Mouse (Mus musculus): Measurements from ENCODE around the gene Ppp2r5e. TPM values are rescaled to one million over a fixed set of nuclear protein-coding genes. Genes with fewer than 3 reads are reported as not detected.
"Not testable (repeated sequence)": the region's sequence is repeated elsewhere in the genome, so short reads cannot be mapped to it uniquely, and the experiment has no call there.

The Ppp2r5e gene
- polyA plus RNA-seq, 1 experiment from 2014 or later, result 19.6 TPM

DNA sequence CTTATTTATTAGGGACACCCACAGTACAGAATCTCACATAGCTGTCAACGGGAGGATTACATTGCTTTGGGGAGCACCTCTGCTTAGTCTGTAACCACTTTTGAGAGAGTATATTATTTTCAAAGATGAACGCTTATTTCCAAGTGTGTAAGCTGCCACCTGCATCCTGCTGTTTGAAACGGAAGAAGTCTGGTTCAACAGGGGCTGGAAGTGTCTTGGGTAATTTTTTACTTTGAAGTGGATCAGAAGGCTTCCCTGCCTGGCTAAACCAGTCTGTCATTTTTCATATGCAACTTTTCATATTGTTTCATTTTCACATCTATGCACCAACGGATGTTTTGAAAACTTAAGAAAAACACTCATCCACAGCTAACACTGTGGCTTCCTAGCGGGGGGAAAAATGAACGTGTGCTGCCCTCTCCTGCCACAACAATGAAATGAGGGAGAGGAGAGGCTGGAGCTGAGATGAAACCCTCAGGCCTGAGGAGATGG is 146.5 kb downstream of the Ppp2r5e start:
- Histone ChIP-seq H3K4me1 (replicated peaks) (no peaks in the 10 kb centered on the region), H3K4me3 (no peak overlapping the region), H3K9me3 (no peaks in the 10 kb centered on the region), H3K36me3 (peaks cover 34% of the 10 kb centered on the region), H3K27ac (replicated peaks) (no peak overlapping the region), H3K9ac (no peak overlapping the region), H3K4me2 (no peak overlapping the region), H3K27me3 (no peaks in the 10 kb centered on the region)
- ATAC-seq (ENCODE audit: low read depth), result no peak
- whole genome bisulfite sequencing, result 76% methylated on average over 6 of the region's 6 CpGs

DNA sequence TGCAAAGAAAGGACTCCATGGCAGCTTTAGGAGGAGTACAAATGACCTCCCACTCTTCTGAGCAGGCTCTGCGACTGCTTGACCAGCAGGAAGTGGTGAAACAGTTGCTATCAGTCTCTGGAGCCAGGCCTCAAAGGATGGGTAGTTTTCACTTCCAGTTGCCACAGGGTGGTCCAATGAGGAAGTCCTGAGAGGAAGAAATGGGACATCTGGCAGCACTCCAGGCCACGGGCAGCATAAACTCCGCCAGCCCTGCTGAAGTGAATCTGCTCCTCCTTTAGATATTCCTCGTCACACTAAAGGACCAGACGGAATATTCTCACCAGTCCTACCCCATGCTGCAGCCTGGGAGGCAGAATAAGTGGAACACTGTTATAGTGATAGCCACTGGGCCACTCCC is 147.1 kb downstream of the Ppp2r5e start:
- Histone ChIP-seq H3K27me3 (no peaks in the 10 kb centered on the region), H3K36me3 (peaks cover 34% of the 10 kb centered on the region), H3K9me3 (no peaks in the 10 kb centered on the region), H3K4me3 (no peak overlapping the region), H3K27ac (replicated peaks) (no peak overlapping the region), H3K9ac (no peak overlapping the region), H3K4me2 (no peak overlapping the region), H3K4me1 (replicated peaks) (no peaks in the 10 kb centered on the region)
- WGBS, result 83% methylated on average over 5 of the region's 5 CpGs
- ATAC-seq (ENCODE audit: low read depth), result no peak

DNA sequence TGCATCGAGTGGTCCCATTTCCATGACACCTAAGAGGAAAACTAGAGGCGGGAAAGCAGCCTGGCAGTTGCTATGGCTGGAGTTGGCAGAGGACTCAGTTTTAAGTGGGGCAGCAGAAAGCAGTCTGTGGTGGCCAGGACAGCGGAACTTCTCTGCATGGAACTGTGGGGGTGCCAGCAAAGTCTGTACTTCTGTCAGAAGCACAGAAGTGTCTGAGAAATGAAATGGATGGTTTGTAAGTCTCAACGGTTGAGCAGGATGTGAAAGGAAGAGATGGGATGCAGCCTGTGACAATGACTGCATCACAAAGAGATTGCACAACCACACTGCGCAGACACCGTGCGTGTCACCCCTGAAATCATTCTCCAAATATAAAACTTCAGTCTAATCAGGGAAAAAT is 149.8 kb downstream of the Ppp2r5e start:
- no peak overlapping the region for H3K4me2 ChIP-seq
- ATAC-seq (ENCODE audit: low read depth), result no peak
- 93% methylated on average over 7 of the region's 7 CpGs for WGBS

DNA sequence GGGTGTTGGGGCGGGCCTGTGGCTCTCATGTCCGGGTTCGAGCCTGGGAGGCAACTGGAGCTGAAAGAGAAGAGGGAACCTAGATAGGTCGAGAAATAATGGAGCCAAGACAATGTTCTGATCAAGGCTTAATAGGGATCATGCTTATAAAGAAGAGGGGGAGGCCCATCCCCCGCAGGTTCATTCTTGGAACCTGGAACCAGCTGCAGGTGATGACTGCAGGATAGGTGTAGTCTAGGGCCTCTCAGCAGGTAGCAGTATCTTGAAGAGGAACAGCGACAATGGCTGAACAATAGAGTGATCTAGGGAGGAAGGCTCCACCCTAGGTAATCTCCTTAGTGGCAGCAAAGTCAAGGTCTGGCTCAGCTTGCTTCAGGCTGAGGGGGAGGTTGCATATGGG is 163.6 kb downstream of the Ppp2r5e start:
- H3K4me3 ChIP-seq; H3K27ac ChIP-seq (replicated peaks); ATAC-seq (ENCODE audit: low read depth); H3K4me2 ChIP-seq; H3K4me1 ChIP-seq (replicated peaks); H3K27me3 ChIP-seq; H3K36me3 ChIP-seq; H3K9ac ChIP-seq; H3K9me3 ChIP-seq: not testable (repeated sequence)
- 80% methylated on average over 6 of the region's 6 CpGs for WGBS

More for the DNA sequence above, 149.8 kb downstream of the Ppp2r5e start:
- Histone ChIP-seq H3K27me3 (no peaks in the 10 kb centered on the region), H3K27ac (replicated peaks) (no peak overlapping the region), H3K4me1 (replicated peaks) (no peaks in the 10 kb centered on the region), H3K9ac (no peak overlapping the region), H3K4me3 (no peak overlapping the region), H3K36me3 (peaks cover 9% of the 10 kb centered on the region), H3K9me3 (no peaks in the 10 kb centered on the region)

DNA sequence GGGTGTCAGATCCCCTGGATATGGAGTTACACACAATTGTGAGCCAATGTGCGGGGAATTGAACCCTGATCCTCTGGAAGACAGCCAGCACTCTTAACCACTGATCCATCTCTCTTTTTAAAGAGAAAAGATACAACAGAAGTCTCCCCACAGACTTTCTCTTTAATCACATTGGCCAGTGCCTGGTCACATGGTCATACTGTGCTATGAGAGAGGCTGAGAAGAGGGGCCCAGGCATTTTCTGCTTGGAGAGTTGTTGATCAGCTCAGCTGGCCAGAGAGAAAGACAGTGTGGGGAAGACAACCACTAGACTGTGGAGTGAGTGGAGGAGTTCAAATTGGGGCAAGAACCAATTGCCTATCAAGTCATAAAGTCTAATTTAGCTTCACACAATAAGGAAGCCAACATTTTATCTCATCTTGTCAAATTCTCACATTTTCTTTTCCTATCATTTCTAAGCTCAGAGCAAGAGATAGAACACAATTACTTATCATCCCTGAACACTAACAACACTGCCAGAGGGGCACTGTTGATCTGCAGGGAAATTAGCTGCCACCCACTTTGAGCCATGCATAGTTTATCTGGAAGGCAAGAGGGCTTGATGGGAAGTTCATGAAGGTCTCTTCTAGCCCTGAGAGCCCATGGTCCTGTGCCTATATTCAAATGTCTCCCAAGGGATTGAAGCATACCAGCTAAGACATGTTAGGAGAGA is 166.2 kb downstream of the Ppp2r5e start:
- Histone ChIP-seq H3K4me3 (no peak overlapping the region), H3K4me1 (replicated peaks) (no peaks in the 10 kb centered on the region), H3K27ac (replicated peaks) (no peak overlapping the region), H3K4me2 (no peak overlapping the region), H3K27me3 (0 out of 2 replicates have a peak, but pooled peaks cover 4% of the 10 kb centered on the region), H3K9me3 (no peaks in the 10 kb centered on the region), H3K36me3 (no peaks in the 10 kb centered on the region), H3K9ac (no peak overlapping the region)
- 89% methylated on average over 1 of the region's 1 CpGs for WGBS
- ATAC-seq (ENCODE audit: low read depth), result no peak

DNA sequence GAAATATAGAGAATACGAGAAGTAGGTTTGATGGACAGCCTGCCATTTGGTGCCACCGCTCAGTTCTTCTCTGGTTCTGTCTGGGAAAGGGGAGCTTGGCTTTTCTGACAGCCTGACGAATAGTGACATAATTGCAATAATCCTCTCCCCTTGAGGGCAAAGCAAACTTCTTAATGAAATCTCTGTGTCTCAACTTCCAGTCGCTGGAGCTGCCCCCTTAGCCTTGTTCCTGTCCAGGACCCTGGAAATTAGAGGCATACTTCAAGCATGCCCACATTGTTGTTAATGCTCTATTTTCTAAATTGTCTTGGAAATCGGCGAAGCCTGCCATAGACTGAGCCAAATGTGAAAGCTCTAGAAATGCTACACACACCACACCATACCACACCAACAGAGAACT is 167.3 kb downstream of the Ppp2r5e start:
- H3K4me3 ChIP-seq, result no peak overlapping the region
- H3K27ac ChIP-seq (replicated peaks), result no peak overlapping the region
- H3K4me2 ChIP-seq, result no peak overlapping the region
- H3K27me3 ChIP-seq, result 0 out of 2 replicates have a peak, but pooled peaks cover 4% of the 10 kb centered on the region
- H3K36me3 ChIP-seq, result no peaks in the 10 kb centered on the region
- ATAC-seq (ENCODE audit: low read depth), result no peak
- no peak overlapping the region for H3K9ac ChIP-seq
- 0 out of 2 replicates have a peak, but pooled peaks cover 2% of the 10 kb centered on the region for H3K4me1 ChIP-seq (replicated peaks)
- WGBS, result 87% methylated on average over 6 of the region's 6 CpGs
- H3K9me3 ChIP-seq, result no peaks in the 10 kb centered on the region

DNA sequence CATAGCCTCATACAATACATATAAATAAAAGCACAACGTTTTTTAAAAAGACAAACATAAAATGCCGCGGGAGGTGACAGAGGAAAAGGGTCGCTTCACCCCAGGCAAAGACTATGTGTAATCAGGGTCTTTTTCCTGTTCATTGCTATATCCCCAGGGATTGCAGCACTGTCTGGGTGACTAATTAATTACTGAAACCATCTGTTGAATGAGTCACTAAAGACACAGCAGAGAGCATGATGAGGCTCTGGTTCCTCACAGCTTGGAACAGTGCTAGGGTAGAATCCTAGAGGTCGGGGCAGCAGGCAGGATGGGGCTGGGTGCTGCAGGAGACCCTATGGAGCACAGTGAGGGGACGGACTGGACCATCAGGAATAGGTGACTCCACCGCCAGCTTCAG is 170.2 kb downstream of the Ppp2r5e start:
- Histone ChIP-seq H3K4me3 (no peak overlapping the region), H3K9me3 (no peaks in the 10 kb centered on the region), H3K4me1 (replicated peaks) (0 out of 2 replicates have a peak, but pooled peaks cover 6% of the 10 kb centered on the region), H3K27me3 (0 out of 2 replicates have a peak, but pooled peaks cover 4% of the 10 kb centered on the region), H3K4me2 (no peak overlapping the region), H3K9ac (no peak overlapping the region), H3K36me3 (no peaks in the 10 kb centered on the region), H3K27ac (replicated peaks) (no peak overlapping the region)
- no peak for ATAC-seq (ENCODE audit: low read depth)
- WGBS, result 76% methylated on average over 7 of the region's 7 CpGs

DNA sequence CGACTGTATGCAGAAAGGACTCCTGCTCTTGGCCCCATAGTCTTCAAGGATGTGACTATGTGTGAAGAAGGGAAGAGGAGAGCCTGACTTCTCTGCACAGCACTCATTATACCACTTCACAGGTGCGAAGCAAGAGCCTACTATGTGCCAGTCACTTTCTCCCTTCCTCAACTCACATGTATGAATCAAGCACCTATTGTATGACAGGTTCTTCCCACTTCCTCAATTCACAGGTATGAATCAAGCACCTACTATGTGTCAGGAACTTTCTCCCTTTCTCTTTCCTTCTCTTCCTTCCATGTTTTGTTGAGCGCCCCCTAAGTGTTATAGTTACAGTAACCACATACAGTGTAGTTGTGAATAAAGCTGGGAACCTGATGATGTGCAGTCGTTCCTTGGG is 171.2 kb downstream of the Ppp2r5e start:
- Histone ChIP-seq H3K9me3 (no peaks in the 10 kb centered on the region), H3K4me1 (replicated peaks) (0 out of 2 replicates have a peak, but pooled peaks cover 6% of the 10 kb centered on the region), H3K36me3 (no peaks in the 10 kb centered on the region), H3K4me3 (no peak overlapping the region), H3K9ac (no peak overlapping the region), H3K27ac (replicated peaks) (no peak overlapping the region), H3K27me3 (0 out of 2 replicates have a peak, but pooled peaks cover 4% of the 10 kb centered on the region), H3K4me2 (no peak overlapping the region)
- WGBS, result 86% methylated on average over 4 of the region's 4 CpGs
- ATAC-seq (ENCODE audit: low read depth), result no peak

DNA sequence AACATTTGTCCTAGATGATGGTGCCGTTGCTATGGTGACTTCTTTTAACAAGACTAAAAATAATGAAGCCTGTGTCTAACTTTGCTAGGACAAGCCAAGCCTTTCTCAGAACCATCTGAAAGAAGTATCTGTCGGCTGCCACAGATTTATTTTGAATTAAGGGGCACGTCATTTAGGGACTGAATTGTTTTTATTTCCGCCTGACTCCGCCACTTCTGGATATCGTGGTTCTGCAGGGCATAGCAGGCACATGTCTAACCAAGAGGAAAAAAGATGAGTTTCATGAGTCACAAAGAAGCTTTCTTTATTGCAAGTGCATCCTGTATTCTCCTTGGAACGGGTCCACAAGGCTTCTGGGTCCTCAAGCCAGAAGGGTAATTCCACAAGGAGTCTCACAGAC is 171.7 kb downstream of the Ppp2r5e start:
- 45% methylated on average over 7 of the region's 7 CpGs for WGBS
- no peak overlapping the region for H3K4me3 ChIP-seq
- ATAC-seq (ENCODE audit: low read depth), result peak; percentile 50; the same call in 1 of the 2 replicates

DNA sequence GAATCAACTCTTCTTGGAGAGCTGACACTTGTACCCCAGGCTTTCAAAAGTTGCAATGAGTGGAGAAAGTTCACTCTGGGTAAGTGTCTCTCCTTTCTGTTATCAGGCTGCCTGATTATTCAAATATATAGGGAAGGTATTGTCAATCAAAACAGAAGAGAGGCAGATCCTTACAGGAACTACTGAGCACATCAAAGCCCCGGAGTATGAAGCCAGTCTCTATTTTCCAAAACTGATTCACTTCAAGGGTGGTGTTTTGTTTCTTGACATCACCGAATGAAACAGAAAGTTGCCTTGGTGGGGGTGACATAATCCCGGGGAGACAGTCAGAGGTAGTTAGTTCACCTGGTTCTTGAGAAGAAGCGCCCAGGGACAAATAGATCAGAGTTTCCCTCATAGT is 179.4 kb downstream of the Ppp2r5e start, which contains the start of gene Gphb5:
Gphb5 (minus strand) TSS at position 101 of the 400 bp plus-strand sequence.
- H3K4me1 ChIP-seq (replicated peaks), result no peaks in the 10 kb centered on the region
- WGBS, result 89% methylated on average over 4 of the region's 4 CpGs

More for the DNA sequence above, 171.7 kb downstream of the Ppp2r5e start:
- Histone ChIP-seq H3K36me3 (no peaks in the 10 kb centered on the region), H3K9me3 (no peaks in the 10 kb centered on the region), H3K4me1 (replicated peaks) (0 out of 2 replicates have a peak, but pooled peaks cover 6% of the 10 kb centered on the region), H3K27ac (replicated peaks) (no peak overlapping the region), H3K4me2 (no peak overlapping the region), H3K9ac (no peak overlapping the region), H3K27me3 (0 out of 2 replicates have a peak, but pooled peaks cover 3% of the 10 kb centered on the region)

DNA sequence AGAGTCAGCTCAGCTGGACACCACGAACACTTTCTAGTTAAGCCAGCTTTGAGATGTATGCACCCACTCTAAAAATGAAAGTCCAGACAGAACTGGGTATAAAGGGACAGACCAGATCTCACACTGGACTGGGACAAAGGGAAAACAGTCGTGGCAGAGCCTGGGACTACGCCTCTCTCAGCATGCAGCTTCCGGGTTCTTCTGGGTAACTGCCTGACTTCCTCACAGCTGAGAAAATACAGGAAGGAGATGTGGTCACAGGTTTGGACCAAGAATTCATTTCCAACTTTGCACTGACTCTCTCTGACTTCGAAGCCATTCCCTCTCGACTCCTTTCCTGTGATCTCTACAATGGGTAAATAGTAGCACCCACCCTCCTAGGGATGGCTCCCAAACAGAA is 181.1 kb downstream of the Ppp2r5e start:
- Histone ChIP-seq H3K4me3 (no peak overlapping the region), H3K9me3 (no peaks in the 10 kb centered on the region), H3K9ac (no peak overlapping the region), H3K4me2 (no peak overlapping the region), H3K27ac (replicated peaks) (no peak overlapping the region), H3K4me1 (replicated peaks) (no peaks in the 10 kb centered on the region), H3K27me3 (no peaks in the 10 kb centered on the region), H3K36me3 (no peaks in the 10 kb centered on the region)
- WGBS, result 75% methylated on average over 6 of the region's 6 CpGs
- no peak for ATAC-seq (ENCODE audit: low read depth)

More for the DNA sequence above, 179.4 kb downstream of the Ppp2r5e start, which contains the start of gene Gphb5:
- Histone ChIP-seq H3K27ac (replicated peaks) (no peak within 1 kb of the TSS), H3K27me3 (no peaks in the 10 kb centered on the region), H3K36me3 (no peaks in the 10 kb centered on the region), H3K9ac (no peak within 1 kb of the TSS), H3K9me3 (no peaks in the 10 kb centered on the region), H3K4me2 (no peak within 1 kb of the TSS), H3K4me3 (no peak within 1 kb of the TSS)
- no peak for ATAC-seq (ENCODE audit: low read depth)

DNA sequence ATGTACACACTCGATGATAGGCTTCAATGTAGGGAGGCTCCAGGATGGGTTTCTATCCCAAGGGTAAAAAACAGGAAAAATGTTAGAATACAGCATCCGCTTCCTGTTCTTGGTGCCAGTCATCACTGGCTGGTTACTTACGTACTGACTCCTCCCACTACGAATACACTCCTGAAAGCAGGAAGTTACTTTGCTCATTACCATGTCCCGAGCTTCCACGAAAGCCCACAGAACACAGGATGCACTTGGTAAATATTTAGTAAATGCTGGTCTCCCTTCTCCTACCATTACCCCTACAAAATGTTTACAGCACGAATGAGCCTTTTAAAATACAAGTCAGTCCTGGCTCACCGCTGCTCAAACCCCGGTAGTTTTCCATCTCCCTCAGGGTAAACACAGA is 183.1 kb downstream of the Ppp2r5e start:
- H3K27me3 ChIP-seq, result no peaks in the 10 kb centered on the region
- no peak overlapping the region for H3K4me2 ChIP-seq
- no peak overlapping the region for H3K27ac ChIP-seq (replicated peaks)
- H3K4me1 ChIP-seq (replicated peaks), result no peaks in the 10 kb centered on the region
- ATAC-seq (ENCODE audit: low read depth), result no peak
- no peaks in the 10 kb centered on the region for H3K9me3 ChIP-seq
- 85% methylated on average over 9 of the region's 9 CpGs for WGBS
- H3K36me3 ChIP-seq, result no peaks in the 10 kb centered on the region
- no peak overlapping the region for H3K9ac ChIP-seq
- no peak overlapping the region for H3K4me3 ChIP-seq
